Mouse (Mus musculus): ENCODE data around the gene Hdac2.
A peak's percentile ranks its signal among the peaks of the same experiment; 100 is the strongest.

- no peak for TF ChIP-seq POLR2A (IDR thresholded peaks at IDR 0.05; ENCODE audit: low read depth, low read length)
- TF ChIP-seq CTCF (IDR thresholded peaks at IDR 0.05; ENCODE audit: extremely low read depth, insufficient read depth, insufficient read length, insufficient replicate concordance), result peak; percentile 51; the same call in 1 of the 2 replicates
Observed at GRCm38 (mm10) chr10:37014274-37015107, 40.1 kb downstream of the Hdac2 start.

Measured in spleen, adult 2 months (tissue).